Mouse (Mus musculus) gastrocnemius, postnatal 36 days (tissue): ENCODE measurements around the gene Pxn. TPM values are rescaled to one million over a fixed set of nuclear protein-coding genes. Genes with fewer than 3 reads are reported as not detected.
"Not testable (repeated sequence)": the region's sequence is repeated elsewhere in the genome, so short reads cannot be mapped to it uniquely, and the experiment has no call there.

Experiments used
- DNase-seq, 2 experiments: peaks; one replicate each; pipeline ENCODE4 v3.0.0; 2022
- intact Hi-C: fragments of 180-260 bp; cut with DNase I; formaldehyde crosslinking; loops from one replicate; pipeline ENCODE4 v1.15.1; 2025
- total RNA-seq, 2 experiments: library from RNA; stranded (reverse); gene quantifications; 2 replicates each; pipeline ENCODE4 v1.2.3; 2021

The Pxn gene
- total RNA-seq, 2 experiments from 2014 or later: 78.1 to 80.7 TPM

DNA sequence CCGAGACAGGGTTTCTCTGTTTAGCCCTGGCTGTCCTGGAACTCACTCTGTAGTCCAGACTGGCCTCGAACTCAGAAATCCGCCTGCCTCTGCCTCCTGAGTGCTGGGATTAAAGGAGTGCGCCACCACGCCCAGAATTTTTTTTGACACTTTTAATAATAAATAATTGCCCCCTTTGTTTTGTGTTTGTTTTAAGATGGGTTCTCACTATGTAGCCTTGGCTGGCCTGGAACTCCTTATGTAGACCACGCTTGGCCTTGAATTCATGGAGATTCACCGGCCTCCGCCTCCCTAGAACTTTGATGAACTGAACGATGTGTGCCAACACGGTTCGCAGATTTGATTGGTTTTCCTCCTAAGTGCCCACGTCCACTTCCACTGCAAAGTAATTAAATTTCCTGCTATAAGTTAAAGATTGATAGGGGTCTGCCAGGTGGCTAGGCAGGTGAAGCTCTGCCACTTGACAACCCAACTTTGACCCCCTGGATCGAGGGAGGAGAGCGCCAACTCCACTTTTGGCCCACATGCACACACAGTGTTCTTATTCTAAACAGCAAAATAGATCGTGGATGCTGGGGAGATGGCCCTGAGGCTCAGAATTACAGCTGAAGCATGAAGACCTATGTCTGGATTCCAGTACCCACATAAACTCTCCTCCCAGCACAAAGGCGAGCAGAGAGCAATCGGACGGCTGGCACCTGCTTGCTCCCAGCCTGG lies 20.8 kb upstream of the Pxn start:
- no peak for DNase-seq
- intact Hi-C loops: no loop called here

DNA sequence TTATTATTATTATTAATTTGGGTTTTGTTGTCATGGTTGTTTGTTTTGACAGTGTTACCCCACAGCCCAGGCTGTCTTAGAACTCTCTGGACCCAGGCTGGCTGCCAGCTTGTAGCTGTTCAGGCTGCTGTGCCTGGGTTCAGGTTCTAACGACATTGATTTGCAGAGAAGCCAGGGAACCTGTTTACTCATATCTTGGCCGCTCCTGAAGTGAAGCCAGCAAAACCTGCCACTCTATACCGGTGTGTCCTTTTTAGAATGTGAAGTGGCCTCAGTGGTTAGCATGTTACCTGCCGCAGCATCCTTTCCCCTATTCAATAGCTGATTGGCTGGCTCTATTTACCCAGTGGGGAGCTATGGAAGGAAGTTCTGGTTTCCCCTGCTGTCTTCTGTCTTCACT lies 19.8 kb upstream of the Pxn start:
- intact Hi-C loops: no loop called here
- DNase-seq: no peak

DNA sequence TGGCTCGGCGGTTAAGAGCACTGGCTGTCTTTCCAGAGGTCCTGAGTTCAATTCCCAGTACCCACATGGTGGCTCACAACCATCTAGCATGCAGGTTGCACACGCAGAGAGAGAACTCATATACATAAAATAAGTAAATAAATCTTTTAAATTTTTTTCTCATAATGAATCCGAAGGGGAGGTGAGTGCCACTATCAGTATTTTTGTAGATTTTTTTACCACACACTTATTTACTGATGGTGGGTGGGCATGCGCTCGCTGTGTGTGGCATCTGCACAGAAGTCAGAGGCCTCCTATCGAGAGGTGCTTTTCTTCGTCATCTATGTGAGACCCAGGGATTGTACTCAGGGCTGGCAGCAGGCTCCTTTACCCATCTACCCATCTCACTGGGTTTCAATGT lies 19.1 kb upstream of the Pxn start:
- intact Hi-C loops: no loop called here
- no peak for DNase-seq

DNA sequence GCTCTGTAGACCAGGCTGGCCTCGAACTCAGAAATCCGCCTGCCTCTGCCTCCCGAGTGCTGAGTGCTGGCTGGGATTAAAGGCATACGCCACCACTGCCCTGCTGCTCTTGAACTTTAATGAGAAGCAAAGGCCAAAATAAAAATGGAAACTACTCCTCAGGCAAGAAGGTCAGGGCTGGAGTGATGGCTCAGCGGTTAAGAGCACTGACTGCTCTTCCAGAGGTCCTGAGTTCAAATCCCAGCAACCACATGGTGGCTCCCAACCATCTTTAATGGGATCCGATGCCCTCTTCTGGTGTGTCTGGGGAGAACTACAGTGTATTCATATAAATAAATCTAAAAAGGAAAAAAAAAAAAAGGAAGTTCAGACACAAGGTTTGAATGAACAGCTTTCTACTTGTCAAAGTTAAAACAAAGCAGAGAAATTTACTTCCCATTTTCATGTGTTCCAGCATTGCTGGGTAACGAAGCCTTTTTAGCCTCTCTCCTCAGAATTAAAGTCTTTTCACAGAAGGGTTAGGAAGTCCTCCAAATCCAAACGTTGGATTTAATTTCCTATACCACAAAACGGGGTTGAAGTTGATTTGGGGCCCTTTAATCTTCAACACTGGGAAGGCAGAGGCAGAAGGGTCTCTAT lies 18.4 kb upstream of the Pxn start:
- intact Hi-C loops: no loop called here
- DNase-seq: no peak

DNA sequence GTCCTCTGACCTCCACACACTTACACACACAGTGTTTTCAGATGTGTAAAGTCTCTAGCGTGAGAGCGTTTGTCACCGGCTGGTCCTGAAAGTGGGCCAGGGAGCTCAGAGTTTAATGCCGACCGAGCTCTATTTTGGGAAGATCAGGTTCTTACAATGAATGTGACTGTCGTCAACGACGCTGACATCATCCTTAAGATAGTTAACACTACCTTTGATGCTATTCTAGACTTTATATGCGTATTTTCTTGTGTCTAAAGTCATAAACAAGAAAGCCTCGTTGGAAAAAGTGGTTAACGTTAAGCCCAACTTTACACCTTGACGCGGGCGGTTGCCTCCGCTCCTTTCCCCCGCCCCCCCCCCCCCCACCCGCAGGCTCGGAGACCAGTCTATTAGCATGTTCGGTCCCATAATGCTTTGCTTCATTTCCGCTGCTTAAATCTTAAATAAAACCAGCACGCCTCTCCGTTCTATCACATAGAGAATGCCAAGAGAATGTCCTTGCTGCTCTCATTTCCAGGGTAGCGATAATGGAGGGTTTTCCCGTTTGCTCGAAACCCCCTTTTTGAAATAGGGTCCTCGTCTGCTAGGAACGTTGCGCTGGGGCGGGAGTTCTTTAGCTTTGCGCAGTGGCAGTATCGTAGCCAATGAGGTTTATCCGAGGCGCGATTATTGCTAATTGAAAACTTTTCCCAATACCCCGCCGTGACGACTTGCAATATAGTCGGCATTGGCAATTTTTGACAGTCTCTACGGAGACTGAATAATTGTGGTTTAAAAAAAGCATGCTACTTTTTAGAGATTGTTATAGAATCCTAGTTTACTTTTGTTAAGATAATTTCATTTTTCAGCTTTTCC lies 17.4 kb upstream of the Pxn start:
- DNase-seq: peak; percentile 49 to 77
- intact Hi-C loops: no loop called here

DNA sequence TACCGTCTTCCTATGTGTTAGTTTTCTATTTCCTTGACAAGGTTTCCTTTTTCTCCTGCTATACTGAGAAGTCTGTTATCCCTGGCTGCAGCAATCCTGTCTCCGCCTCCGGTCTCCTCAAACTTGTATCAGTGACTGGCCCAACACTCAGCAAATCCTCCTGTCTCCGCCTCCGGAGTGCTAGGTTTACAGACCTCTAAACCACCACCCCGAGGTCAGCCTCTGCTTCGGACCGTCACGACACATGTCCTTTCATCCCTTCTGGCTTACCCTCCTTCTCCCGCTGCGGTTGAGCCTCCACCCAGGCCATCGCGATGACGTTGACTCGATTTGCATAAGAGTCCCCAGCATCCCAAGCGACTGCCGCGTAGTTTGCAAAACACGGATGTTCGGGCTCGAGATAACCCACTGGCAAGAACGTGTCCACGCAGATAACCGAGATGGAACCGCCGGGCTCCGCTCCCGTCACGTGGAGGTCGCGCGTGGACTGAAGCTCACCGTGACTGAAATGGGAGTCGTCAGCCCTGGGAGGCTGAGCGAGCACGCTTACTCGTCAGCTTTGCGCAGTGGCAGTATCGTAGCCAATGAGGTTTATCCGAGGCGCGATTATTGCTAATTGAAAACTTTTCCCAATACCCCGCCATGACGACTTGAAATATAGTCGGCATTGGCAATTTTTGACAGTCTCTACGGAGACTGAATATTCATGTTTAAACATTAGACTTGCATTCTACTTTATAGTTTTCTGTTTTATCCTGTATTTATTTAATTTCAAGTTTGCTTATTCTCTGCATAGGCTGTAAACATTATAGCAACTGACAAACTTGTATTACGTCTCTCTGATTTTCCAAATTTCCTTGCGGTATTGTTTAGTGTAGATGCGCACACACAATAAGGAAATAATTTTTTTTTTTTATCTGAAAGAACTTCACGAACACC lies 16.5 kb upstream of the Pxn start:
- intact Hi-C loops: no loop called here

DNA sequence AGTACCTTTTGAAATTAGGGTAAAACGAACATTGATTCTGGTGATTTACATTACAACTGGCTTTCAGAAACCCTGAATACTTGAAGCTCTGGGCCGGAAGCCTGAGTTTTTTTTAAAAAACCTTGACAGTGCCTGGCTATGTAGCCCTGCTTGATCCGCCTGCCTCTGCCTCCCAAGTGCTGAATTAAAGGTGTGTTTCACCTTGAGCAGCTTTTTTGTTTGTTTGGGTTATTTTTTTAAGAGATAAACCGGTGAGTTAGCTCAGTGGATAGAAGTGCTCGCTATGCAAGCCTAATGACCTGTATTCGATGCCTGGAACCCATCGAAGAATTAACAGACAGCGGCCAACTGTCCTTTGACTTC lies 15.9 kb upstream of the Pxn start:
- intact Hi-C loops: no loop called here

More for the DNA sequence above, 16.5 kb upstream of the Pxn start:
- peak; percentile 82 to 90 for DNase-seq

DNA sequence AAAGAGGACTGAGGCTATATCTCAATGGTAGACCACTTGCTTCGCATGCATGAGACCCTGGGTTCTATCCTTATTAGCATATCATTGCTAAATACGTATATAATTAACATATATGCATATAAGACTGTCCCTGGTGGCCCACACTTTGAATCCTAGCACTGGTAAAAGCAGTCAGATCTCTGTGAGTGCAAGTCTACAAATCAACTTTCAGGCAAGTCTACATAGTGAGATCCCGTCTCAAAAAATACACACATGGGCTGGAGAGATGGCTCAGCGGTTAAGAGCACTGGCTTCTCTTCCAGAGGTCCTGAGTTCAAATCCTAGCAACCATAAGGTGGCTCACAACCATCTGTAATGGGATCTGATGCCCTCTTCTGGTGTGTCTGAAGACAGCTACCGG lies 15.4 kb upstream of the Pxn start:
- DNase-seq: no peak
- intact Hi-C loops: no loop called here

More for the DNA sequence above, 15.9 kb upstream of the Pxn start:
- no peak for DNase-seq

DNA sequence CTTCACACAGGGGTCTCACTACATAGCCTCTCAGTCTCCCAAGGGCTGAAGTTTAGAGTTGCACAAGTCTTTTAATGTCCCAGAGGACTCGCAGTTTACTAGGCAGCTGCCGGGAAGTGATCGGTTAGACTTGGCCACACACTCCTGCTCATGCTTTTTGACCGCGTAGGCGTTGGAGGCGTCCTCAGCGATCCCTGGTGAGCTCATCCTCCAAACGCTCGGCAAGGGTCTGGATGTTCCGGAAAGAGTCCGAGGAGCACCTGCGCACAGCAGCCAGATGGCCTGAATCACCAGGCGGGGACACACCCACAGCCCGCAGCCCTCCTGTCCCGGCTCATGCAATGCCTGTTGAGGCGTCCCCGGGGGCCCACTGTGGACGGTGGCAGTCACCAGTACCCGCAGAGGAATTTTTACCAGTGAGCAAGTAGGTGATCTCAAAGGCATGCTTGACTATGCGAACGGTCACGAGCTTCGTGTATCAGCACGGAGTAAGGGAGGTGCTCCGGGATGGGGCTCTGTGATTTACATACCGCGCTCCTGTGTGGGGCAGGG lies 14.6 kb upstream of the Pxn start:
- peak; percentile 66 to 73 for DNase-seq
- intact Hi-C loops: no loop called here

DNA sequence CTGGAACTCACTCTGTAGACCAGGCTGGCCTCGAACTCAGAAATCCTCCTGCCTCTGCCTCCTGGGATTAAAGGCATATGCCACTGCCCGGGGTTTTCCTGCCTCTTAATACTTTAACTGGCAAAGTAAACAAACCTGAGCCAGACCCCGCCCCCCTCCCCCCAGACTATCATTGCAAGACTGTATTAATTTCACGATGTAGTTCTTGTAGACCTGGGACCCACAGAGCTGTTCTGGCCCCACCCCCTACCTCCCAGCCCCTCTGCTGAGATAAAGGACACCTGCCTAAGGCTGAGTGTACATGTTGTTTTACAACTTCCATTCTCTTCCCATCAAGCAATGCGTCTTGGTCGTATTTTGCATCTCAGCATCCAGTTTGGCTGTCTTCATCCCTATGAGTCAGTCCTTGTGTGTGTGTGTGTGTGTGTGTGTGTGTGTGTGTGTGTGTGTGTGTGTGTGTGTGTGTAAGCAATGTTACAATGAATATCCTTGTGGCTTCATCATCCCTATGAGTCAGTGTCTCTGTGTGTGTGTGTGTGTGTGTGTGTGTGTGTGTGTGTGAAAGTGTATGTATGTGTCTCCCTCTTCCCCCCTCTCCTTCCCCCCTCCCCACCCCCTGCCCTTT lies 13.7 kb upstream of the Pxn start:
- intact Hi-C loops: no loop called here
- DNase-seq: no peak

DNA sequence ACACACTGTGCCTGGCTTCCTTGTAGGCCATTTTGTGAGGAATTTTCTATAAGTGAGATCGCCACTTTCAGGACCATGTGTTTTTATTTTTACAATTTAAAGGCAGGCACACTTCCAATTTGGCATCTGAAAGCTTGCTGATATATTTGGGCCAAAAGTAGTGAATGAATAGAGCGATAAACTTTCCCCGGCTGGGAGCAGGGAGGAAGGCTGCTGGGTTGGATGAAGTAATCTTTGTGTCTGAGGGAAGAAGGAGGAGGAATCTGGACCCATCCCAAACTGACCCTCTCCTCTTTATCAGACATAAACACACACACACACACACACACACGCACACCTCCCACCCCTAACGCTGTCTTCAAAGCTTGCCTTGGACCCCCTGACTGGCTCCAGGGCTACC lies 13.0 kb upstream of the Pxn start:
- no peak for DNase-seq
- intact Hi-C loops: no loop called here

DNA sequence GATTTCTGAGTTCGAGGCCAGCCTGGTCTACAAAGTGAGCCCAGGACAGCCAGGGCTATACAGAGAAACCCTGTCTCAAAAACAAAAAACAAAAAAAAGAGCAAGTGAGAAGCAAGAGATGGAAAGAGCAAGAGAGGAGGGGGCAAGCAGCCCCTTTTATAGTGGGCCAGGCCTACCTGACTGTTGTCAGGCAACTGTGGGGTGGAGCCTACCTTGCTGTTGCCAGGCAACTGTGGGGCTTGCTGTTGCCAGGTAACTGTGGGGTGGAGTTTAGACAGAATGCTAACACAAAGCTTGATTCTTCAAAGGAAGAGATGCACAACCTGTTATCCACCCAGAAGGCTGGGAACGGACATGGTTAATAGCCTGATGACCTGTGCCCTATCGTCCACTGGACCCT lies 10.9 kb upstream of the Pxn start:
- DNase-seq, intact Hi-C loops: not testable (repeated sequence)

DNA sequence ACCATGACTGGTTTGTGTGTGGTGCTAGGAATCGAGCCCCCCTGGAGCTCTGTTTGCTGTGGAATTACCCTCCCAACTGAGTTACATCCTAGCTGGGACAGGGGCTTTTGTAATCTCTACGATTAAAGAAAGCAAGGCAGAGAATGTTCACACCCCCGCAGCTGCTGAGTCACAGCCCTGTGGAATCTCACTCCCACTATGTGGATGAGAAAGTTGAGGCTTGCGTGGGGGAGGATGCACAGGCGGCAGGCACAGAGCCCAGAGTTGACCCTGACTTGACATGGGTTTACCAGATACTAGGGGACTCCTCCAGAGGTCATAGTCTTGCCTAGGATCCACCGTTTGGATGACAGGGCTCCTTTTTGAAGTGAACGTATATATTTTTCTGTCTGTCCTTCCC lies 9.4 kb upstream of the Pxn start:
- DNase-seq: no peak
- intact Hi-C loops: no loop called here

DNA sequence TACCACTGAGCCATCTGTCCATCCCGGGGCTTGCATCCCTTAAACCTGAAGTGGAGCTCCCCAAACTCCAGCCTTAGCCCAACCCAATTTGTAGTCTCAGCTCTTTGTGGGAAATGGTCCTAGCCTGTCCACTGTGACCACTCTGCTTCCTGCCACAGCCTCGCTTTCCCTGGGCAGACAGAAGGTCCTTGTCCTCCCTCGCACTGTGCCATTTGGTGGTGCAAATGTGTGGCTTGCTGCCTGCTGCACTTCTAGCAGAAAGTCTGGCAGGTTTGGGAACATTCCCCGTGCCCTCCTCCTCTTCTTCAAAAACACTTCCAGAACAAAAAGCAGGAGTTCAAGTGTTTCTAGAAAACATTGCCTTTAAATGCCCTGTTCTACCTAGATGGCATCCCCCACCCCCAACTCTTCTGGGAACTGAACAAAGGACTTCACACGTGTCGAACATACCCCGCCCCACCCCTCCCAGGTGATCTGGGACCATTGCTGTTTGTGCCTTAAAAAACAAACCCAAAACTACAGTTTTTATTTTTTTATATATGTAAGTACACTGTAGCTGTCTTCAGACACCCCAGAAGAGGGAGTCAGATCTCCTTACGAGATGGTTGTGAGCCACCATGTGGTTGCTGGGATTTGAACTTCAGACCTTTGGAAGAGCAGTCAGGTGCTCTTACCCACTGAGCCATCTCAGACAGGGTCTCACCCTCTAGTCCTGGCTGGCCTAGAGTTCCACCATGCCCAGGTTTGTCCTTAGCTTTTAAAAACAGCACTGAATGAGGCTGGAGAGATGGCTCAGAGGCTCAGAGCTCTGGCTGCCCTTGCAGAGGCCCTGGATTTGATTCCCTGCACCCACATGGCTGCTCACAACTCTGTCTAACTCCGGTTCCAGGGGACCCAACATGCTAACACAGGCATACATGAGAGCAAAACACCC lies 7.9 kb upstream of the Pxn start:
- no peak for DNase-seq

DNA sequence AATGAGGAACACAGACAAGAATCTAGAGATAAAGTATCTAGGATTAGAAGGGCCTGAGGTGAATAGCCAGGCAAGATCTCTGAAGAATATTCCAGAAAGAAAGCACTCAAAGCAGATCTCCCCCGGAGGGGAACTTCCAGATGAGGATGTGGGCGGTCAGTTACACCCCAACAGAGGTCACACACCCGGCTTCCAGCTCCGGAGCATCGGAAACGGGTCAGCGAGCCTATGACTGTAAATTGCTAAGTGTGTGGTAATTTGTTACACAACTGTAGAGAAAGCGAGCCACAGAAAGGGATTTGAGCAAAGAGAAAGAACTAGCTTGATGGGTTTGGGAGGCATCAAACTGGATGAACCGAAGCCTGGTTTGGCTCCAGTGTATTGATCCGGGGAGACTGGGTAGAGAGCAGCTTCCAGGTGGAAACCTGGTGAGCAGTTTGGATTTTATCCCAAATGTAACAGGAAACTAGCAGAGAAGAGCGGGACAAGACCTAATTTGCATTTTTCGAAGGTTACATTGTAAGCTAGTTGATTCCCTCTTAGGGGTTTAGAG lies 6.0 kb upstream of the Pxn start:
- DNase-seq: no peak
- intact Hi-C loops: no loop called here

More for the DNA sequence above, 7.9 kb upstream of the Pxn start:
- intact Hi-C loops: no loop called here

DNA sequence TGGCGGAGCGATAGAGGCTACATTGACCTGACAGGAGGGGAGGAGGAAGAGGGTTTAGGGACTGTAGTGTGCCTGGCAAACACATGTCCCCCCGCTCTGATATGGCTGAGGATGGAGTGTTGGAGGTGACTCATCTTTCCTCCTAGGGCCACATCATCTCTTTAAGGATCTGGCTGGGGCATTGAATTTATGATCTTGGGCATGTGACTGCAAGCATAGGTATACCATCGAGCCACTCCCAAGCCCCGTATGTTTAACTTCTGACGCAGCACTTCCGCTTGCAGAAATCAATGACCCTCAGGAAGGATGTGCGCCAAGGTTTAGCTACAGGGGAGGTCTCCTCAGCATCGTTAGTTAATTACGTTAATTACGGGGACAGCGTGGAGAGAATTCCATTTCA lies 3.4 kb upstream of the Pxn start:
- no peak for DNase-seq
- intact Hi-C loops: no loop called here

DNA sequence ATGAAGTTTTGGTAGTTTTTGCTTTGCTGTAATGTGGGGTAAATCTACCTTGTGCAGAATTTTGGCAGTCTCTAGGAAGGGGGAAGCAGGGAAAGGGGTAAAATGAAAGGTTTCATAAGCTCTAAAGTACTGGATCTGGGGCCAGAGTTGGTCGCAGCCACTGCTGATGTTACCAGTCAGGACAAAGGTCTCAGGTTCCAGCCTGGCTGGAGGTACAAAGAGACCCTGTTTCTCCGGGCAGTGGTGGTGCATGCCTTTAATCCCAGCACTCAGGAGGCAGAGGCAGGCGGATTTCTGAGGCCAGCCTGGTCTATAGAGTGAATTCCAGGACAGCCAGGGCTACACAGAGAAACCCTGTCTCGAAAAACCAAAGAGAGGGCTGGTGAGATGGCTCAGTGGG lies 859 bp upstream of the Pxn start:
- not testable (repeated sequence) for DNase-seq
- intact Hi-C loops: loop anchor here (1.0 to 5.0 kb wide), 2 partner anchors 33 to 52 kb away; partner anchors contain the start of gene Rplp0
